Mouse (Mus musculus) heart, postnatal 14 days (tissue): ENCODE measurements around the gene Hagh. TPM values are rescaled to one million over a fixed set of nuclear protein-coding genes. Genes with fewer than 3 reads are reported as not detected.

ENCODE experiments used
- DNase-seq, 2 experiments: peaks; one replicate each; pipeline ENCODE4 v3.0.0; 2021 to 2022
- intact Hi-C: fragments of 180-260 bp; cut with DNase I; formaldehyde crosslinking; loops from one replicate; pipeline ENCODE4 v1.15.1; 2025
- total RNA-seq, 2 experiments: library from RNA; stranded (reverse); gene quantifications; 2 replicates each; pipeline ENCODE4 v1.2.3; 2021

The Hagh gene
- total RNA-seq, 2 experiments from 2014 or later: 109 to 122 TPM

DNA sequence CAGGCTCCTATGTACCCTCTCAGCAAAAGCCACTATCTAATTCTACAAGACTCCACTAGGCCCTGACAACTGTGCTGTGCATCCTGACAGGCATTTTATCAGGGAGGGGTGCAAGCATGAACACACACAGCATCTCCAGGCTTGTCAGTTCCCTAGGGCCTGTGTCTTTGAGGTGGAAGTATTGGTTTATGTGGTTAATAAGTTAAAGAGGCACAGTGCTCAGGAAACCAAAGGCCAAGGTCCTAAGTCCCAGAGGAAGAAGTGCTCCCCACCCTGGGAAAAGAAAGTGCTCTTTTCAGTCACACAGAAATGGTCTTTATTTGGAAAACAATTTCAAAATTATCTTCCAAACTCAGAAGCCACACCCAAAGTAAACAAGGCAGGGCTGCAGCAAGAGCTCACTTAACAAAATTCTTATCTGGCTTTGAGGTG, 8.7 kb downstream of the Hagh start:
- no peak for DNase-seq
- intact Hi-C loops: no loop called here

DNA sequence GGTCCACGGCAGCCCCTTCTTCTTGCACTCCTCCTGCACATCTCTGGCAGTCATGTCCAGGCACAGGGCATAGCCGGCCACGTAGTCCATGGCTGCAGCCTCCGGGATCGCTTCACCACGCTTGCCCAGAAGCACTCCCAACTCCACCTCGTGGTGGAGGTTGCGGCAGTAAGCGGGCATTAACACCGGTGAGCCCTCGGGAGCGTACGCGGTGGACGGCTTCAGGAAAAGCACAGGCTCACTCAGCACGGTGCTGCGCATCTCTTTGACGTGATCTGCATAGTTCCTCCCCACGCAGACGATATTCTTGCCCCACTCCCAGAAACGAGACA, 9.8 kb downstream of the Hagh start:
- intact Hi-C loops: no loop called here
- DNase-seq: no peak

DNA sequence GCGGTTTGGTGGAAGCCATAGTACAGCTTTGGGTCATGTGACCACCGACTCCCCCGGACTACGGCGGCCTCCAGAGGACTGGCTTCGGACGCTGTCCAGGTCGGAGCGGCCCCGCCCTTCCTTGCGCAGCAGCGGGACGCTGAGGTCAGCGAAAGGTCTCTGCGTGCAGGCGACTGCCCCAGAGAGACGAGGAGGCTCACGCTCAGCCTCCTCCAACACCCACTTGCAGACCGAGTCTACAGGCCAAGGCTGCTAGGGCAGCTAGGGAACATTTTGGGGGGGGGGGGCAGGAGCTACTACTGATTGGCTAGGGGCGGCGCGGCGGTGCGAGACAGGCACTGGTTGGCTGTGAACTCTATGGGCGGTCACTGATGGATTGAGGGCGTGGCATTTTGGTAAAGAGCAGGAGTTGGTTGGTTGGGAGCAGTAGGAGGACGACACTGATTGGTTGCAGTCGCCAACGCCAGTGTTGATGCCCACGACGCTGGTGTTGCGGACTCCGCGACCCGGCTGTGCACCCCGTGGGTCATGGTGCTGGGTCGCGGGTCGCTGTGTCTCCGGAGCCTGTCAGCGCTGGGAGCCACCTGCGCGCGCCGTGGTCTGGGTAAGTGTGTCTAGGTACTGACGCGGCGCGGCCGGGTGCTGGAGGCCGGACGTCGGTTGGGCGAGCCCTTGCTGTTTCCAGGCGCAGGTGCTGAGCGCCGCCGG, 10.3 kb downstream of the Hagh start, which contains the start of gene Fahd1:
Gene Fahd1, minus strand, starts transcription at position 300 of the 708 bp plus-strand sequence.
- intact Hi-C loops: no loop called here
- peak; percentile 91 to 94 for DNase-seq

DNA sequence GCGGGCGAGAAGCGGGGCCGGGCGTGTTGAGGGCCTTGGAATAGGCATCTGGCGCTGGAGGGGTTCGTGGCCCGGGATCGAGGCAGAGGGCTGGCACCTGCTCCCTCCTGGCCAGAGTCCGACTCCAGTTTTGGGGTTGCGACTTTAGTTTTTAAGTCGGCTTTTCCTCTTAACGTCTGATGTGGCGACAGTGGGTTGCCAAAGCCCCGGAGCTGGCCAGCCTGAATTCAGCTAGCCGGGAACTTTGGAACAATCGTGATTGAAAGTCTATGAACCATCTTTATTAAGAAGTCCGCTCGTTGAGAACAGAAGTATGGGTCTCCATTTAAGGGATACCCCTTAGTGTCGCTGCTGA, 10.8 kb downstream of the Hagh start:
- intact Hi-C loops: no loop called here
- no peak for DNase-seq

- no peak for DNase-seq
- intact Hi-C loops: no loop called here
These were observed 11.6 kb downstream of the Hagh start for GRCm38 (mm10) chr17:24851381-24852125.

DNA sequence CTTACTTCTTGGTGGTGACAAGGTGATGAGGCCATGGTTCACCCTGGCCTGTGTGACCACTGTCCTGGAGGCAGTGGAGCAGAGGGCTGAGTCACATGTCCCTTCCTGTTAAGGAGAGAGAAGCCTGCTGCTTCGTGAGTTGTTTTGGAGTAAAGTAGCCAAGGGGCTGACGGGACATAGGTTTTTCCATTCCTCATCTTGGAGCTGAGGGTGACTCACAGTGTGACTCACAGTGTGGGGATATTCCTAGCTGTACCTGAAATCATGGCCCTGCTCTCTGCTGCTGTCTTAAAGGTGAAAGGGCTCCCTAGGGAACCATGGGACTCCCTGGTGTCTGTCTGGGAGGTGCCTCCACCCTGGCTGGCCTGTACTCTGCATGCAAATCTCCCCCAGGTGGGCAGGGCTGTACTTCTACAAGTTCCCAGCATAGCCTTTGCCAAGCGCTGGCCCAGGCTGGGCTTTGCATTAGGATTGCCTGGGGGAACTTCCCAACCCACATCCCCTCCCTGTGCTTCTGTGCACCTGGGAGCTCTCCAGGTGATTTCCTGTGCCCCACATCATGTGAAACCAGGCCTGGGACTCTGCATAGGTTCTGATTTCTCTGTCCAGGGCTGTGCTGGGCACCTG, 16.0 kb downstream of the Hagh start:
- intact Hi-C loops: no loop called here
- DNase-seq: no peak

- no peak for DNase-seq
- intact Hi-C loops: no loop called here
These were observed 16.6 kb downstream of the Hagh start for GRCm38 (mm10) chr17:24856589-24856988.

DNA sequence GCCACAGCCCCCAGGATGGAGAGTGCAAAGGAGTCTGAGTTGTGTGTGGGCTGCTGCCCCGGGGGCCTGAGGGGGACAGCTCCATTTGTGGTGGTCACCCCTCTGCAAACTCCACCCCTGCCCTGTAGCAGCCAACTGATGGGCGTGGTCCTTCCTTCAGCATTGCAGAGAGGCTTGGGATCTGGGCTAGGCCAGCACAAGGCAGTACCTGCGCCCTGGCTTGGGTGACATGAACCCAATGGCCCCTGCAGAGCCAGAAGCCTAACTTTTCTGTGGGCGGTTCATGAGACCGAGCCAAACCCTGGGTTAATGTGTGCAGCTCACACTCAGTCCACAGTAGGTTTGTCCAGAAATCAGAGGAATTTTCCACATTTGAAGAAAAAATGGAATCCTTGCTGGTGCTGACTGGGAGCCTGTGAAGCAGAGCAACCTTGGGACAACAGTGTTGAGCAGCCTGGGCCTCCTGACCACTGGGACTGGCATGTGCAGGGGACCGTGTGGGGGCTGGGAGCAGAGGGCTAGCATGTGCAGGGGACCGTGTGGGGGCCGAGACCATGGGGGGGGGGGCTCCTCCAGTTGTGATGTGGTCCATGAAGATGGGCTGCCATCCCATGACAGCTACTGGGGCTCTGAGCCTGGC, 18.0 kb downstream of the Hagh start:
- DNase-seq: no peak
- intact Hi-C loops: no loop called here

DNA sequence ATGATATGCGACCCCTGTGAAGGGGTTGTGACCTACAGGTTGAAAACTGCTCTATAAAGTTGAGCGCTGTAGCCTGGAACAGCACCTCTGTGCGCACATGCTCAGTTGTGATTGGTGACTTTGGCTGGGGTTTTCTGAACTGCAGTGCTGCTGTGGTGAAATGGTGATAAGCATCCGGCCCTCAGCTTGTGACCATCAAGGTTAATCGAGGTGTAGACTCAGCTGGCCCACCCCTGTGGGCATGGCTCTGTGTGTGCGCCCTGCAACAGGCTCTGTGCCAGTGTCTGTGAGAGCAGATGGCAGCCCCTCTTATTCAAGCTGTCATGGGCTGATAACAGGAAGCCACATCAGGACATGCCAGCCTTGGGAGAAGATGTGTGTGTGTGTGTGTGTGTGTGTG, 19.0 kb downstream of the Hagh start:
- no peak for DNase-seq

DNA sequence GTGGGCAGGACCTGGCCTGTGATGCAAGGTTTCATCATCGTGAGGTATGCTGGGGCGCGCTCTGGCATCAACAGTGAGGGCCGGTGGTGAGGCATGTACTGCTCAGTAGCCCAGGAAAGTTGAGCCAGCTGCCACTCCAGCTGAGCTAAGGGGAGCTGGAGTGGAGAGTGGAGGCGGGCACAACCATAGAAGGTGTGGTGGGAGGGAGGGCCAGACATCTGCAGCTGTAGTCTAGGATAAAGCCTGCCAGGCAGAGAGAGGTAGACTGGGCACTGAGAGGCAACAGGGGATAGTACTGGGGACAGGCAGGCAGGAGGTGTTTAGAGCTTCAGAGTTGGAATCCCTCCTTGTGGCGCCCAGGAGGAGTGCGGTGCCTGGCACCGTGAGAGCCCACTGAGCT, 20.1 kb downstream of the Hagh start:
- no peak for DNase-seq
- intact Hi-C loops: no loop called here

More for the DNA sequence above, 19.0 kb downstream of the Hagh start:
- intact Hi-C loops: no loop called here

- no peak for DNase-seq
- intact Hi-C loops: no loop called here
These were observed 21.8 kb downstream of the Hagh start for GRCm38 (mm10) chr17:24861785-24862184.

GRCm38 (mm10) chr17:24865776-24866175, 25.8 kb downstream of the Hagh start, which contains the start of gene Igfals:
Igfals (plus strand) TSS chr17:24865997.
- DNase-seq: no peak
- intact Hi-C loops: no loop called here

- intact Hi-C loops: no loop called here
- no peak for DNase-seq
These were observed 28.0 kb downstream of the Hagh start for GRCm38 (mm10) chr17:24867914-24868313.

DNA sequence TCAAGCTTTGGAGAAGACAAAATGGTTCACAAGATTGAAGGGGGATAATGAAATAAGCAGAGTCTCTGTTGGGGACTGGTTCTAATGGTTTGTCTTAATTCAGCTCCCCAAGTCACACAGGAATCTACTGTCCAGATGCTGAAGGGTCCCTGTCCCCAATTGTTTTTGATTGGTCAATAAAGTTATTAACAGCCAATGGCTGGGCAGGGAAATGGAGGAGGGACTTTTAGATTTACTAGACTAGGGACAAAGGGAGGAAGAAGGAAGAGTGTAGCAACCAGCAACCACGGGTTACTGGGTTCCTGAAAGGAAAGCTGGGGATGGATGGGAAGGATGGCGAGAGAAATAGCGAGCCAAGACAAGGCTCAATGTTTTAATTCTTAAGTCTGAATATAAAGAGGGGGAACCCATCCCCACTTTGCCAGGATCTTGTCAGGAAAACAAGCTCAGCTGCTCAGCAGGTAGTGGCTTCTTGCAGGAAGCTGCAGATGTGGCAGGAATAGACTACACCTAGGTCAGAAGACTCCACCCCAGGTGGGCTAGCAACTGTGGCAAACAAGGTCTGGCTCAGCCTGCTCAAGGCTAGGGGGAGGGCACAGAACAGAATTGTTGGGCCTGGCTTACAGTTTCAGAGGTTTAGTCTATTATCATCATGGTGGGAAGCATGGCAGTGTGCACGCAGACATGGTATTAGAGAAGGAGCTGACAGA, 33.9 kb downstream of the Hagh start:
- no peak for DNase-seq
- intact Hi-C loops: no loop called here

DNA sequence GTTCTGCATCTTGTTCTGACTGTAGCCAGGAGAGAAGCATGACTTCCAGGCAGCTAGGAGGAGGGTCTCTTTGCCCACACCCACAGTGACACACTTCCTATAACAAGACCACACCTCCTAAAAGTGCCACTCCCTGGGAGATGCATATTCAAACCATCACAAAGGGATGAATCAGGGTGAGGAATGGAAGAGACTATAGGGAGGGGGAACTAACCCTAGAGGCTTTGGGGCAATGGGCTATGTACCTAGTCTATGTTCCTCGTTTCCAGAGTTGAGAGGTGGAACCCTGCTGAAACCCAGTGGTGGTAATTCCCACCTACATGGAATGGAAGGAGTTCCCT, 34.4 kb downstream of the Hagh start:
- DNase-seq: no peak
- intact Hi-C loops: no loop called here

GRCm38 (mm10) chr17:24874989-24875388, 35.0 kb downstream of the Hagh start:
- intact Hi-C loops: no loop called here
- DNase-seq: no peak

DNA sequence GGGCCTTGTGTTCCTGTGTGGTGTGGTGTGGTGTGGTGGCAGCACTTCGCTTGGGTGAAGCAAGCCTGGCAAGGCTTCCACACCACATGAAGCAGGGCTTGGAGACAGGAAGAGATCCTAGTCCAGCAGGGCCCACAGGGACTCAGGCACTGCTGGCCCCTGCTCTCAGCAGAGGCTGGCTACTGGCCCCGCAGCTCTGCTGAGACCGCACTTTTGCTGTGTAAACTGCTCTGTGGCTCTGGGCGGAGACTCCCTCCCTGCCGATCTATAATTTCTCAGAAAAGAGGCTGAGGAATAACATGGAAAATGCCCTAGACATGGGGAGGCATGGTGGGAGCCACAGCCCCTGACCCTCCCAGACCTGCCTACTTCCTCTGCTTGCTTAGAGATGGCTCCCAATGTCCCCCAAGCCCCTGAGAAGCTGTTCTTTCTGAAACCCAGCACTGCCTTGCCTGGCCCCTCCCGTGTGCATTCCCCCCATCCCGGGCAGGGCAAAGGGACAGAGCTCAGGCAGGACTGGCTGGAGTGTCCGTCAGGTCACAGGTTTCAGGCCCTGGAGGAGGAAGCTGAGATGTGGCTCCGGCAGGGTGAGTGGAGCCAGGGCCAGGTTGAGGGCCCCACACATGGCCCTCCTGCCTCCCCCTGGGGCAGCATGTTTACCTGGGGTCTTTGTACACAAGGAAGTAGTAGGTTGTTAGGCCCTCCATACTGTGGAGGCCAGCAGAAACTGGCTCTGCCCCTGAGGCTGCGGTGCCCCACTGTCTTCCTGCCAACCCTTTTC, 37.6 kb downstream of the Hagh start:
- intact Hi-C loops: no loop called here
- no peak for DNase-seq

DNA sequence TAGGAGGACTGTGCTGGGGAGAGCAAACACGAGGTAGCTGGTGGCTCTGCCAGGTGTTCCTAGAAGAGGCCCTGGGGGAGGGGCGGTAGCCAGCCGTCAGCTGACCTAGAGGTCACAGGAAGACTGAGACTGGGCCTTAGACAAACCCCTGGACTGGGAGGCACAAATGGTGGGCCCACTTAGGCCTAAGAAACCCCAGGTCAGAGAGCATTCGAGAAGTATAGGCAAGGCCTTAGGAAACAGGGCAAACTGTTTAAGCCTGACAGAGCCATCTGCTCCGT, 38.1 kb downstream of the Hagh start:
- peak; percentile 65 to 77 for DNase-seq
- intact Hi-C loops: no loop called here

DNA sequence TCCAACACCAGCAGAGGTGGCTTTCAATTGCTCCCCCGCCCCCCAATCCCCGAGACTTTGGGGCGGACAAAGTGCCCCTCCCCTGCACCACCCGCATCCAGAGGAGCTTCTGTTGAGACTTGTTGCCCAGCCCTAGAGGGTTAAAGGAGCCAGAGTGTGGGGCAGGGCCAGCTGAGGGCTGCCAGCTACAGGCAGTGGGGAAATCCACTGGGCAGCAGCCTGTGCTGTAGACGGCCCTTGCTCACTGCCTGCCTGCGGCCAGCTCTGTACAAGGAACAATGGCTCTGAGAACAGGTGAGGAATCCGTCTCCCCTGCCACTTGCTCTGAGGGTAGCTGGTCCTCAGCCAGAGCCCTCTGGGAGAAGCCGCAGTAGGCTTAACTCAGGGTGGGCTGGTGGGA, 38.6 kb downstream of the Hagh start:
- intact Hi-C loops: no loop called here
- DNase-seq: no peak
